Mouse (Mus musculus) cerebellum, adult 2 months (tissue): ENCODE measurements around the gene Heg1.

Experiments used
- CTCF ChIP-seq: fragments of 200-500 bp; IDR thresholded peaks from 2 replicates; pipeline ENCODE4 v1.5.1; 2011; ENCODE audit warnings: low read depth, mild to moderate bottlenecking, control low read depth, low read length, moderate library complexity, borderline replicate concordance; ENCODE audit not compliant: insufficient read depth
- POLR2A ChIP-seq: fragments of 200-500 bp; IDR thresholded peaks from 2 replicates; pipeline ENCODE4 v1.6.1; 2011; ENCODE audit warnings: low read length, control low read depth, borderline replicate concordance; ENCODE audit not compliant: insufficient read depth

GRCm38 (mm10) chr16:33684703-33685701 lies 832 bp downstream of the Heg1 start:
- no peak for TF ChIP-seq CTCF
- TF ChIP-seq POLR2A = no peak
